Mouse (Mus musculus) stomach, embryonic 14.5 days (tissue): Measurements from ENCODE around the gene Stk16. TPM values are rescaled to one million over a fixed set of nuclear protein-coding genes. Genes with fewer than 3 reads are reported as not detected.

Experiments
- ATAC-seq: fragments of 200-750 bp; cut with Nextera tagmentation; 2 replicates; pipeline ENCODE4 v1.8.0; 2017; ENCODE audit warnings: low read depth, moderate TSS enrichment; ENCODE audit not compliant: insufficient number of reproducible peaks, insufficient read depth, low FRiP score
- H3K27ac ChIP-seq: fragments of 300-500 bp; sonication (generic); 2 replicates; pipeline ENCODE4 v1.5.1; 2014; ENCODE audit warnings: mild to moderate bottlenecking, low read length, moderate library complexity, mixed read lengths
- H3K27me3 ChIP-seq: fragments of 300-500 bp; sonication (generic); 2 replicates; pipeline ENCODE4 v1.6.1; 2014; ENCODE audit warnings: low read length, control low read depth, mixed read lengths; ENCODE audit not compliant: control insufficient read depth, insufficient read depth
- H3K36me3 ChIP-seq: fragments of 300-500 bp; sonication (generic); 2 replicates; pipeline ENCODE4 v1.6.1; 2014; ENCODE audit warnings: mild to moderate bottlenecking, control low read depth, low read length, moderate library complexity, mixed read lengths; ENCODE audit not compliant: control insufficient read depth, insufficient read depth
- H3K4me1 ChIP-seq: fragments of 300-500 bp; sonication (generic); 2 replicates; pipeline ENCODE4 v1.6.1; 2014; ENCODE audit warnings: low read length, control low read depth, mixed read lengths; ENCODE audit not compliant: control insufficient read depth, insufficient read depth
- H3K4me2 ChIP-seq: fragments of 300-500 bp; sonication (generic); replicated peaks from 2 replicates; pipeline ENCODE4 v1.6.1; 2014; ENCODE audit warnings: low read depth, low read length, control low read depth
- H3K4me3 ChIP-seq: fragments of 300-500 bp; sonication (generic); 2 replicates; pipeline ENCODE4 v1.5.1; 2014; ENCODE audit warnings: low read depth, low read length, control low read depth
- H3K9ac ChIP-seq: fragments of 300-500 bp; sonication (generic); replicated peaks from 2 replicates; pipeline ENCODE4 v1.6.1; 2014; ENCODE audit warnings: low read depth, mild to moderate bottlenecking, control low read depth, low read length, moderate library complexity, mixed read lengths
- H3K9me3 ChIP-seq: fragments of 300-500 bp; sonication (generic); 2 replicates; pipeline ENCODE4 v1.6.1; 2016; ENCODE audit warnings: low read depth, low read length, control low read depth; ENCODE audit not compliant: control insufficient read depth
- WGBS: fragments of 180-500 bp; shearing (Covaris S2); extraction: QIAGEN DNeasy Blood & Tissue Kit; methylation state at CpG from one replicate; pipeline ENCODE4 v1.1.7; 2014; 5-methylcytosine and 5-hydroxymethylcytosine counted together
- polyA plus RNA-seq: library from polyadenylated mRNA; unstranded; fragments of >200 nt; fragmentation: Nextera tagmentation; extraction: Ambion mirVana; gene quantifications from 2 replicates; pipeline ENCODE4 v1.2.1, GENCODE M21; 2014

Gene Stk16
- polyA plus RNA-seq, 1 experiment from 2014 or later, result 123 TPM

GRCm38 (mm10) chr1:75182160-75182559 is 28.5 kb upstream of the Stk16 start:
- H3K4me1 ChIP-seq, result peaks cover 6% of the 10 kb centered on the region
- peaks cover 37% of the 10 kb centered on the region for H3K36me3 ChIP-seq
- WGBS, result 74% methylated on average over 4 of the region's 4 CpGs
- no peaks in the 10 kb centered on the region for H3K27me3 ChIP-seq
- H3K27ac ChIP-seq, result no peak overlapping the region
- no peak for ATAC-seq
- no peaks in the 10 kb centered on the region for H3K9me3 ChIP-seq
- no peak overlapping the region for H3K4me2 ChIP-seq
- H3K9ac ChIP-seq, result no peak overlapping the region
- no peak overlapping the region for H3K4me3 ChIP-seq

- Histone ChIP-seq H3K4me1 (peaks cover 2% of the 10 kb centered on the region; the same call in 1 of the 2 replicates), H3K9ac (no peak overlapping the region), H3K9me3 (no peaks in the 10 kb centered on the region), H3K27ac (no peak overlapping the region), H3K36me3 (peaks cover 42% of the 10 kb centered on the region), H3K4me3 (no peak overlapping the region), H3K4me2 (no peak overlapping the region), H3K27me3 (no peaks in the 10 kb centered on the region)
- ATAC-seq, result no peak
- 94% methylated on average over 11 of the region's 11 CpGs for WGBS
Observed at GRCm38 (mm10) chr1:75185495-75185894, 25.1 kb upstream of the Stk16 start.

DNA sequence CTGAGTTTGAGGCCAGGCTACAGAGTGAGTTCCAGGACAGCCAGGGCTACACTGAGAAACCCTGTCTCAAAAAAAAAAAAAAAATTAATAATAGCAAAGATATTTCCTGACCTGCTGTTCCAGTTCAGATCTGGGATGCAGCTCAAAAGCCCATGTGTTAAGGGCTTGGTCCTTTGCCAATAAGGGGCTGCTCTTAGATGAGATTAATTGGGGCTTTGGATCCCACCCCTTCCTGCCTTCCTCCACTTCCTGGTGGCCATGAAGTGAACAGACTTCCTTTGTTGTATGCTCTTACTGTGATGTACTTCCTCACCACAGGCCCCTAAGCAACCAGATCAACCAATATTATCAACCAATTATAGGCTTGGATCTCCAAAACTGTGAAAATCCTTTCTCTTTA is 23.5 kb upstream of the Stk16 start:
- ATAC-seq, result no peak
- H3K4me2 ChIP-seq, result no peak overlapping the region
- H3K36me3 ChIP-seq, result peaks cover 37% of the 10 kb centered on the region
- no peaks in the 10 kb centered on the region for H3K9me3 ChIP-seq
- H3K27ac ChIP-seq, result no peak overlapping the region
- peaks cover 5% of the 10 kb centered on the region; the same call in 1 of the 2 replicates for H3K4me1 ChIP-seq
- H3K27me3 ChIP-seq, result no peaks in the 10 kb centered on the region
- H3K4me3 ChIP-seq, result no peak overlapping the region
- no peak overlapping the region for H3K9ac ChIP-seq

DNA sequence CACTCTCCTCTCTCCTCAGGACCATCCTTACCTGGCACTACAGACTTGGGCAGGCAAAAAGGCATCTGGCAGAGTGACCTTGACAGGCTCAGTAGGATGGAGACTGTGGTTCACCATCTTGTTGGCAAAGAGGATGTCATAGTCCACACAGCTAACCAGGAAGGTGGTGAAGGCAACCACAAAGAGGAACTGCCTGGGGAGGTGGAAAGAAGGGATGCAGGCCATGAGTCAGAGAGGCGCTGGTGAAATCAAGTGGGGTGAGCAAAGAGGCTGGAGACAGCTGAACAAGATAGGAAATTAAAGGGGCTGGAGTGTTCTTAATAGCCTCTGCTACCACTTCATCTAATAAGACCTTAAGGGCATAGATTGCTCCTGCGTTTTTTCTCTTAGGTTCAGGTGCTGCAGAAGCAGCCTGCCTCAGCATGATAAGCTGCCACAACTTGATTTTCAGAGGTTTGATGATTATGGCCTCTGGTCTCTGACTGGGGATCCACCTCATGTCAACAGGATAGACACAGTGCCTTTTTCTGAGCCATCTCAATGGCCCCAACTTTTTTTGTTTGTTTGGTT is 22.6 kb upstream of the Stk16 start:
- 86% methylated on average over 2 of the region's 2 CpGs for WGBS
- no peaks in the 10 kb centered on the region for H3K9me3 ChIP-seq
- no peak for ATAC-seq
- H3K27me3 ChIP-seq, result no peaks in the 10 kb centered on the region
- no peak overlapping the region for H3K4me3 ChIP-seq
- no peak overlapping the region for H3K27ac ChIP-seq
- peaks cover 6% of the 10 kb centered on the region for H3K4me1 ChIP-seq
- H3K4me2 ChIP-seq, result no peak overlapping the region
- peaks cover 30% of the 10 kb centered on the region for H3K36me3 ChIP-seq
- no peak overlapping the region for H3K9ac ChIP-seq

GRCm38 (mm10) chr1:75190577-75190976 is 20.1 kb upstream of the Stk16 start:
- peak overlapping the region; percentile 70; the same call in 1 of the 2 replicates for H3K4me2 ChIP-seq
- WGBS, result 31% methylated on average over 2 of the region's 2 CpGs
- no peak for ATAC-seq

DNA sequence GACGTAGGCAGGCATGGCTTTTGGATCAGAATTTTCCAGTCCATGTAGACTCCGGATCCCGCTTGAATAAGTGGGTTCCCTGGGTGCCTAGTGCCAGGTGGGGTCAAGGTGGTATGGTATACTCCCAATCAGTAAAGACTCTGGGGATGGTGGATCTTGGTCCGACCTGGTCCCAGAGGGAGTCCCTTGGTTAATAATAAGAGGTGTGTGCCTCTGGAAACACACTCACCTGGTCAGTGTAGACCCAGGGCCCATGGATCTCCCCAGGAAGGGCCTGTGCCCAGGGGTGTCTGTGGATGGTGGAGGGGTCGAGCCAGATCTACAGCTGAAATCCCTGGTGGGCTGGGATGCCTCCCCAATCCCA is 19.4 kb upstream of the Stk16 start:
- WGBS, result 46% methylated on average over 5 of the region's 5 CpGs
- no peak; the same call in 1 of the 2 replicates for ATAC-seq
- no peaks in the 10 kb centered on the region for H3K27me3 ChIP-seq
- peak overlapping the region; percentile 77; the same call in 1 of the 2 replicates for H3K27ac ChIP-seq
- H3K36me3 ChIP-seq, result peaks cover 15% of the 10 kb centered on the region
- no peaks in the 10 kb centered on the region for H3K9me3 ChIP-seq
- H3K4me2 ChIP-seq, result peak overlapping the region; percentile 70
- peak overlapping the region; percentile 60 for H3K9ac ChIP-seq
- peaks cover 13% of the 10 kb centered on the region for H3K4me1 ChIP-seq
- peak overlapping the region; percentile 61 for H3K4me3 ChIP-seq

More at GRCm38 (mm10) chr1:75190577-75190976, 20.1 kb upstream of the Stk16 start:
- H3K27ac ChIP-seq, result no peak overlapping the region
- no peak overlapping the region for H3K4me3 ChIP-seq
- no peak overlapping the region for H3K9ac ChIP-seq
- no peaks in the 10 kb centered on the region for H3K27me3 ChIP-seq
- peaks cover 13% of the 10 kb centered on the region for H3K4me1 ChIP-seq
- peaks cover 15% of the 10 kb centered on the region for H3K36me3 ChIP-seq
- no peaks in the 10 kb centered on the region for H3K9me3 ChIP-seq

- ATAC-seq, result peak; percentile 99
- under 1% methylated on average over 56 of the region's 56 CpGs for WGBS
Observed at GRCm38 (mm10) chr1:75191622-75192402, 18.8 kb upstream of the Stk16 start, which contains the start of the genes Ankzf1 and Atg9a. Gene Ankzf1, plus strand, starts transcription at chr1:75192151. Gene Atg9a, minus strand, starts transcription at chr1:75192196.

DNA sequence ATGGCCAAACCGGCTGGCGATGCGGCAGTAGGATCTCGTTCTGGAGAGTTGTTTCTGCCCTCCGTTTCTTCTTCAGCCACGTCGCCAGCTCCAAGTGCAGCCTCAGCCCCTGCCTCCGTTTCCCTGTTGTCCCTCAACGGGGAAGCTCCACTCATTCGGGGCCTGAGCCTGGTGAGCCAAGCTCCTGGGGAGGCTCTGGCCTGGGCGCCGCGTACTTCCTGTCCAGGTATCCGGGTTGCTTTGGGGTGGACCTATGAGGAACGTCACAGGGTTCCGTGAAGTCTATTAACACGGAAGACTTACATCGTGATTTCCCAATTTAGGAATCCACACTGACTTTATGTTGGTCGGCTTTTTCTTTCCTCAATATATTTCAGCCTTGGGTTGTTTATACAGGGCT is 18.2 kb upstream of the Stk16 start:
- Histone ChIP-seq H3K4me3 (peak overlapping the region; percentile 61), H3K4me1 (peaks cover 13% of the 10 kb centered on the region), H3K27ac (peak overlapping the region; percentile 89), H3K9me3 (no peaks in the 10 kb centered on the region), H3K36me3 (peaks cover 19% of the 10 kb centered on the region; the same call in 1 of the 2 replicates), H3K9ac (peak overlapping the region; percentile 64), H3K27me3 (no peaks in the 10 kb centered on the region), H3K4me2 (peak overlapping the region; percentile 70)
- WGBS, result under 1% methylated on average over 19 of the region's 19 CpGs
- ATAC-seq, result peak; percentile 47; the same call in 1 of the 2 replicates

More at GRCm38 (mm10) chr1:75191622-75192402, 18.8 kb upstream of the Stk16 start, which contains the start of the genes Ankzf1 and Atg9a:
- peak within 1 kb of the TSS; percentile 89 for H3K27ac ChIP-seq
- H3K4me3 ChIP-seq, result peak within 1 kb of the TSS; percentile 61
- H3K9me3 ChIP-seq, result no peaks in the 10 kb centered on the region
- no peaks in the 10 kb centered on the region for H3K27me3 ChIP-seq
- peak within 1 kb of the TSS; percentile 70 for H3K4me2 ChIP-seq
- H3K9ac ChIP-seq, result peak within 1 kb of the TSS; percentile 64
- peaks cover 19% of the 10 kb centered on the region; the same call in 1 of the 2 replicates for H3K36me3 ChIP-seq
- peaks cover 13% of the 10 kb centered on the region for H3K4me1 ChIP-seq
